Mouse (Mus musculus): Measurements from ENCODE around the gene Fhod1. TPM values are rescaled to one million over a fixed set of nuclear protein-coding genes. Genes with fewer than 3 reads are reported as not detected.

Fhod1 gene
- polyA plus RNA-seq, 1 experiment: 30.7 TPM

DNA sequence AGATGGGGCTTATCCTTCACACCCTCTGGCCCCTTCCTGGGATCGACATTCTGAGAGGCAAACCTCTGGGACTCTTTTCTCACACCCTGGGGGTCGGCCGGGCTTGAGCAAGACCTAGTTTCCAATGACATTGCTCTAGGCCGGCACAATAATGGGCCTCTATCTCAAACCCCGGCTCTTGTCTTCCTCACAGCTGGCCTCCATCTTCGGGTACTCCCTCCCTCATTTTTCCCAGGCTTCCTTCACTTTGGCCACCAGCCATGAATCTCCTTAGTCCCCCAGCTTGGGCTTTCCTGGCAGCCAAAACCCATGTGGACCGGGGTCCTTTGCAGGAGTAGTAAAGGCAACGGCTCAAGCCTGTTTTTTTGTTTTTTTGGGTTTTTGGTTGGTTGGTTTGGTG, 6.4 kb downstream of the Fhod1 start:
- H3K79me3 ChIP-seq (ENCODE audit: low read depth): peaks cover 53% of the 10 kb centered on the region
- H3K36me3 ChIP-seq (ENCODE audit: control insufficient read depth, insufficient read depth): peaks cover 68% of the 10 kb centered on the region
- peaks cover 81% of the 10 kb centered on the region for H3K79me2 ChIP-seq (ENCODE audit: control insufficient read depth, insufficient read depth)
- H3K27me3 ChIP-seq (ENCODE audit: control insufficient read depth, insufficient read depth, insufficient read length): no peaks in the 10 kb centered on the region
- TF ChIP-seq MAX (IDR thresholded peaks at IDR 0.05) (no peak), CTCF (IDR thresholded peaks at IDR 0.05; ENCODE audit: control insufficient read depth, insufficient read depth, insufficient read length) (no peak)
- H3ac ChIP-seq (ENCODE audit: control insufficient read depth, insufficient read length, low read depth): no peak overlapping the region
- no peak overlapping the region for H3K4me3 ChIP-seq (ENCODE audit: insufficient read depth, poor library complexity, severe bottlenecking)

- TF ChIP-seq CTCF (IDR thresholded peaks at IDR 0.05; ENCODE audit: control insufficient read depth, insufficient read depth, insufficient read length) (no peak), MYOD1 (IDR thresholded peaks at IDR 0.05; ENCODE audit: control insufficient read depth, insufficient read length, low read depth) (no peak), MYOG (IDR thresholded peaks at IDR 0.05; ENCODE audit: control insufficient read depth, extremely low read depth, insufficient read length) (no peak), CEBPB (IDR thresholded peaks at IDR 0.05; ENCODE audit: low read depth) (no peak), USF1 (IDR thresholded peaks at IDR 0.05; ENCODE audit: low read depth) (no peak), FOSL1 (IDR thresholded peaks at IDR 0.05; ENCODE audit: insufficient read depth, low read length, poor library complexity, severe bottlenecking) (no peak), MAX (IDR thresholded peaks at IDR 0.05) (no peak)
Observed at GRCm38 (mm10) chr8:105339886-105340635, 7.7 kb downstream of the Fhod1 start.

DNA sequence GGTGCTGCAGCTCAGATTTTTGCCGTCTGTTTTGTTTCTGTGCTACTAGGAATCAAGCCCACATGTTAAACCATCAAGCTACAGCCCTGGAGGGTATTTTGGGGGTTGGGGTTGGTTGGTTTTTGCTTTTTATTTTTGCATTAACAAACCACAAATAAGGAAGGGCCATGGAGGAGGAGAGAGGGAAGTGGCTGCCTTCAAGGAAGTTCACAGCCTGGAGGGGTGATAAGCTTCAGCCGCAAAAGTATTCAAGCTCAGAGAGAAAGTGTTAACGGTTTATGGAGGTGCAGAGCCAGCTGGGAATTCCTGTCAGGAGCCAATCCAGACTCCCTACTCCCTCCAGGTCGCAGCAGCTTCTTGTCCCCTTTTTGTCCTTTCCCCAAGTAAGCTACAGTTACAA, 8.8 kb downstream of the Fhod1 start:
- Histone ChIP-seq H3K79me2 (ENCODE audit: control insufficient read depth, insufficient read depth) (peaks cover 56% of the 10 kb centered on the region), H3K36me3 (ENCODE audit: control insufficient read depth, insufficient read depth) (peaks cover 92% of the 10 kb centered on the region), H3K79me3 (ENCODE audit: low read depth) (peaks cover 40% of the 10 kb centered on the region), H3ac (ENCODE audit: control insufficient read depth, insufficient read length, low read depth) (no peak overlapping the region), H3K27me3 (ENCODE audit: control insufficient read depth, insufficient read depth, insufficient read length) (no peaks in the 10 kb centered on the region), H3K4me3 (ENCODE audit: insufficient read depth, poor library complexity, severe bottlenecking) (no peak overlapping the region)
- no peak for TF ChIP-seq CEBPB (IDR thresholded peaks at IDR 0.05; ENCODE audit: low read depth)
- no peak for TF ChIP-seq MYOD1 (IDR thresholded peaks at IDR 0.05; ENCODE audit: control insufficient read depth, insufficient read length, low read depth)
- no peak for TF ChIP-seq USF1 (IDR thresholded peaks at IDR 0.05; ENCODE audit: low read depth)
- no peak for TF ChIP-seq MYOG (IDR thresholded peaks at IDR 0.05; ENCODE audit: control insufficient read depth, extremely low read depth, insufficient read length)
- TF ChIP-seq CTCF (IDR thresholded peaks at IDR 0.05; ENCODE audit: control insufficient read depth, insufficient read depth, insufficient read length): no peak
- TF ChIP-seq MAX (IDR thresholded peaks at IDR 0.05): no peak
- no peak for TF ChIP-seq FOSL1 (IDR thresholded peaks at IDR 0.05; ENCODE audit: insufficient read depth, low read length, poor library complexity, severe bottlenecking)

More at GRCm38 (mm10) chr8:105339886-105340635, 7.7 kb downstream of the Fhod1 start:
- peaks cover 82% of the 10 kb centered on the region for H3K36me3 ChIP-seq (ENCODE audit: control insufficient read depth, insufficient read depth)
- H3K27me3 ChIP-seq (ENCODE audit: control insufficient read depth, insufficient read depth, insufficient read length): no peaks in the 10 kb centered on the region
- H3K4me3 ChIP-seq (ENCODE audit: insufficient read depth, poor library complexity, severe bottlenecking): no peak overlapping the region
- no peak overlapping the region for H3ac ChIP-seq (ENCODE audit: control insufficient read depth, insufficient read length, low read depth)
- peaks cover 48% of the 10 kb centered on the region for H3K79me3 ChIP-seq (ENCODE audit: low read depth)
- peaks cover 67% of the 10 kb centered on the region for H3K79me2 ChIP-seq (ENCODE audit: control insufficient read depth, insufficient read depth)

GRCm38 (mm10) chr8:105336373-105337130, 11.2 kb downstream of the Fhod1 start:
- Histone ChIP-seq H3K79me2 (ENCODE audit: control insufficient read depth, insufficient read depth) (peaks cover 32% of the 10 kb centered on the region), H3K27me3 (ENCODE audit: control insufficient read depth, insufficient read depth, insufficient read length) (no peaks in the 10 kb centered on the region), H3K4me3 (ENCODE audit: insufficient read depth, poor library complexity, severe bottlenecking) (no peak overlapping the region), H3K79me3 (ENCODE audit: low read depth) (peaks cover 18% of the 10 kb centered on the region), H3ac (ENCODE audit: control insufficient read depth, insufficient read length, low read depth) (no peak overlapping the region), H3K36me3 (ENCODE audit: control insufficient read depth, insufficient read depth) (peaks cover 94% of the 10 kb centered on the region)
- TF ChIP-seq USF1 (IDR thresholded peaks at IDR 0.05; ENCODE audit: low read depth) (no peak), MYOG (IDR thresholded peaks at IDR 0.05; ENCODE audit: control insufficient read depth, extremely low read depth, insufficient read length) (no peak), MYOD1 (IDR thresholded peaks at IDR 0.05; ENCODE audit: control insufficient read depth, insufficient read length, low read depth) (no peak)

DNA sequence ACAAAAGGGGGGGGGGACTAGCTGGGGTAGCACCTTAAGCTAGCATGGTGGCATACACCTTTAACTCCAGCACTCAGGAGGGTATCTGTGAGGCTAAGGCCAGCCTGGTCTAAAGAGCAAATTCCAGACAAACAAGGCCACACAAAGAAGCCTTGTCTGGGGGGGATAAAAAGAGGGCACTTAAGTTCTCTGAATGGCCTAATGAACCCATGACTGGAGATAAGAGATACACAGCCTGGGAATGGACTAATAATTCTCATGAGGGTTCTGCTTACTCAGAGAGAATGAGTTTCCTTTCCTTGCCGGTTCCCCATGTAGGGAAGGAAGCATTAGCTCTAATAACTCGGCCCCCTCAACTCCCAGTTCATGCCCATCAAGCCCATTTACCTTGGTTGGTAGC, 15.2 kb downstream of the Fhod1 start:
- TF ChIP-seq FOSL1 (IDR thresholded peaks at IDR 0.05; ENCODE audit: insufficient read depth, low read length, poor library complexity, severe bottlenecking): no peak
- H3K36me3 ChIP-seq (ENCODE audit: control insufficient read depth, insufficient read depth): peaks cover 97% of the 10 kb centered on the region

GRCm38 (mm10) chr8:105331931-105332330, 15.8 kb downstream of the Fhod1 start:
- Histone ChIP-seq H3K36me3 (ENCODE audit: control insufficient read depth, insufficient read depth) (peaks cover 91% of the 10 kb centered on the region), H3K27me3 (ENCODE audit: control insufficient read depth, insufficient read depth, insufficient read length) (no peaks in the 10 kb centered on the region), H3K79me2 (ENCODE audit: control insufficient read depth, insufficient read depth) (peaks cover 24% of the 10 kb centered on the region), H3K79me3 (ENCODE audit: low read depth) (peaks cover 11% of the 10 kb centered on the region), H3K4me3 (ENCODE audit: insufficient read depth, poor library complexity, severe bottlenecking) (no peak overlapping the region), H3ac (ENCODE audit: control insufficient read depth, insufficient read length, low read depth) (no peak overlapping the region)
- TF ChIP-seq CEBPB (IDR thresholded peaks at IDR 0.05; ENCODE audit: low read depth): no peak
- no peak for TF ChIP-seq MYOD1 (IDR thresholded peaks at IDR 0.05; ENCODE audit: control insufficient read depth, insufficient read length, low read depth)
- TF ChIP-seq MYOG (IDR thresholded peaks at IDR 0.05; ENCODE audit: control insufficient read depth, extremely low read depth, insufficient read length): no peak
- TF ChIP-seq MAX (IDR thresholded peaks at IDR 0.05): no peak
- no peak for TF ChIP-seq FOSL1 (IDR thresholded peaks at IDR 0.05; ENCODE audit: insufficient read depth, low read length, poor library complexity, severe bottlenecking)

More for the DNA sequence above, 15.2 kb downstream of the Fhod1 start:
- Histone ChIP-seq H3K79me3 (ENCODE audit: low read depth) (peaks cover 5% of the 10 kb centered on the region), H3K4me3 (ENCODE audit: insufficient read depth, poor library complexity, severe bottlenecking) (no peak overlapping the region), H3ac (ENCODE audit: control insufficient read depth, insufficient read length, low read depth) (no peak overlapping the region), H3K27me3 (ENCODE audit: control insufficient read depth, insufficient read depth, insufficient read length) (no peaks in the 10 kb centered on the region), H3K79me2 (ENCODE audit: control insufficient read depth, insufficient read depth) (peaks cover 19% of the 10 kb centered on the region)

All from C2C12 (cell line).